Mouse (Mus musculus): ENCODE measurements around the gene Gm8909. TPM values are rescaled to one million over a fixed set of nuclear protein-coding genes. Genes with fewer than 3 reads are reported as not detected.
"Not testable (repeated sequence)": the region's sequence is repeated elsewhere in the genome, so short reads cannot be mapped to it uniquely, and the experiment has no call there.

Gm8909 gene
- 0.04 TPM in 1 of 2 replicates, not detected in the other for polyA plus RNA-seq (2012; rRNA removed)

DNA sequence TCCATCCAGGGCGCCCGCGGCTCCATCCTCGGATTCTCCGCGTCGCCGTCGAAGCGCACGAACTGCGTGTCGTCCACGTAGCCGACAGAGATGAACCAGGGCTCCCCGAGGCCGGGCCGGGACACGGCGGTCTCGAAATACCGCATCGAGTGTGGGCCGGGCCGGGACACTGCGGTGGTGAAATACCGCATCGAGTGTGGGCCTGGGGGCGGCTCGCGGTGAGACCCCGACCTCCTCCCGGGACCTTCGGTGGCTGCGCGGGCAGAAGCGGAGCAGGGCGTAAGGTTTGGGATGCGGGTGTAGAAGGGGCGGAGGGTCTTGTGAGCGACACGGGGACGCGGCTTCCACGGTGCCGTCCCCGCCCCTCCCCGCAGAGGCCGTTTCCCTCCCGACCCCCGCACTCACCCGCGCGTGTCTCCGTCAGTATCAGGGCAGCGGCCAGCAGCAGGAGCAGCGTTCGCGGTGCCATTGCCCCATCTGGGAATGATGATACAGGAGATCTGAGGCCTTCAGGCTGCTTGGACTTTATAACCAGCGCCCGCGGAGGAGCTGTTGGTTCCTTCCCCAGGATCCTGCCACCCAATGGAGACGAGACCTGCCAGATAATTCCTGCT, at the start of gene Gm8909:
Gene Gm8909, minus strand, starts transcription at position 499 of the 614 bp plus-strand sequence.
- DNase-seq (ENCODE audit: low spot score), result no peak

- DNase-seq (ENCODE audit: low spot score), result no peak
These were observed 47.2 kb upstream of the Gm8909 start for GRCm38 (mm10) chr17:36215586-36215985.

DNA sequence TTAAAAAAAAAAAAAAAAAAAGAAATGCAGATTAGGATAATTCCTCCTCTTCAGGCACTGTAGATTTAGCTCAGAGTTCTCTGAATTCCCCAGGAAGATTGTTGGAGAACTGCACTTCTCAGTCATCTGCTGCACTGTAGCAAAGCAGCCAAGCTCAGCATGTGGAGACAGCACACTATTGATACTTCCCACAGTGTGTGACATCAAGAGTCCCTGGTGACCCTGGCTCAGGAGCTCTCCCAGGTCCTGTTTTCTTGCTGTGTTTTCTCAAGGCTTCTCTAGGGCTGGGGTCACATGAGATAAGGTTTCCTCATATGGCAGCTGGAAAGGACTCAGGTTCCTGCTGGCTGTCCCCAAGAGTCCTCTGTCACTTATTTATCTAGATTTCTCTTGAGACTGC, 38.5 kb upstream of the Gm8909 start:
- DNase-seq (ENCODE audit: low spot score), result no peak

GRCm38 (mm10) chr17:36205862-36206261, 37.5 kb upstream of the Gm8909 start:
- no peak for DNase-seq (ENCODE audit: low spot score)

GRCm38 (mm10) chr17:36205456-36205855, 37.1 kb upstream of the Gm8909 start:
- DNase-seq (ENCODE audit: low spot score), result no peak

- no peak for DNase-seq (ENCODE audit: low spot score)
These were observed 33.5 kb upstream of the Gm8909 start for GRCm38 (mm10) chr17:36201851-36202250.

- DNase-seq (ENCODE audit: low spot score), result no peak
These were observed 30.0 kb upstream of the Gm8909 start for GRCm38 (mm10) chr17:36198317-36198716.

DNA sequence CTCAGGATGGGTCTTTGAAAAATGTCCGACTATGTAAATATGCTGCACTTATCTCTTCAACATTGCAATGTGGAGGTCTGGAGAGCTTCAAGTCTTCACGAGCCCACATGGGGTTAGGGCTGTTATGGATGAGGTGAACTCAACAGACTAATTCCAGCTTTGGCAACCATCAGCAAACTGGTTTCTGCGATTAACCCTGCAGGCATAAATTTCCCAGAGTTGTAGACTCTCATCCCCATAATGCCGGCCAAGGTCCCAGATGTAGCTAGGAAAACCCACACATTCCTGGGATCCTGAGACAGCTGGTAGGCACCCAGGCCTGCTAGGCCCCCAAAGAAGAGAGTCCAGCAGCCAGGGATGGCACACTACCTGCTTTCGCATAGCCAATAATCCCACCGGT, 26.1 kb upstream of the Gm8909 start:
- no peak for DNase-seq (ENCODE audit: low spot score)

- DNase-seq (ENCODE audit: low spot score), result no peak
These were observed 25.3 kb upstream of the Gm8909 start for GRCm38 (mm10) chr17:36193546-36194141.

- DNase-seq (ENCODE audit: low spot score), result no peak
These were observed 24.0 kb upstream of the Gm8909 start for GRCm38 (mm10) chr17:36192371-36192770.

DNA sequence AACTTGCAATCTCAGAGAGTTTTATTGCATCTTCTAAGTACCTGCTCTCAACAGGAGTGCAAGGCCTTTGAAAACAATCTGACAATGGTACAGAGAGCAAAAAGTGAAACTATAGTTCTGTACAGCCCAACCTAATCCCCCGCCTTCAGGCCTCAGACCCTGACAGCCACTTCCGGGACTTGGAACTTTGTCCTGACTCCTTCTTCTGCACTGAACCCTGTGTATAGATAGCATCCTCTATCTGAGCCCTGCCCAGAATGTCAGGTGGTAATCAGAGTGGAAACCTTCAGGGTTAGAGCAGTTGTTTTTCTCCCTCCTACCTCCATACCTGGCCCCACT, 21.8 kb upstream of the Gm8909 start, which contains the start of gene H2-T3:
Gene H2-T3, minus strand, starts transcription at position 119 of the 339 bp plus-strand sequence.
- DNase-seq (ENCODE audit: low spot score), result no peak

DNA sequence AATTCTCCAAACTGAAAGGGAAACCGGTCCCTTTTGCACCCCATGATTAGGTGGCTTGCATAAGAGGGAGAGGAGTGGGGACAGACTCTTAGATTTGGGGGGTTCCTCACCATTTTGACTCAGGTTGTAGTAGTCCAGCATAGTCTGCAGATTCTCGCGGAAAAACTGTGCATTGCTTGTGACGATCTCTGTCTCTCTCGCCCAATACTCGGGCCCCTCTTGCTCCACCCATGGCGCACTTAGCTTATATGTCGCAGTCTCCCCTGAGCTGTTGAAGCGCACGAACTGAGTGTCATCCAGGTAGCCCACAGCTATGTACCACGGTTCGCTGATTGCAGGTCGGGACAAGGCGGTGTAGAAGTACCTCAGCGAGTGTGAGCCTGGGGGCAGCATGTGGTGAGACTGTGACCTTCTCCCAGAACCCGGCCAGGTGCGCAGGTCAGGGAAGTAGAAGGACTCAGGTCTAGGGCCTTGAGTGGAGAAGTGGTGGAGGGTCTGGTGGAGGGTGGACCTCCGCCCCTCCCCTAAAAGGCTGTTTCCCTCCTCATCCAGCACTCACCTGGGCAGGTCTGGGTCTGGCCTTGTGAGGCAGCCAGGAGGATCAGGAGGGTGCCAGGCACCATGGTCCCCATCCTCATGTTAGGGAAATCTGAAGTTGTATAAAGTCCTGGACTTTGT, 21.3 kb upstream of the Gm8909 start:
- DNase-seq (ENCODE audit: low spot score), result no peak

- no peak for DNase-seq (ENCODE audit: low spot score)
These were observed 19.2 kb upstream of the Gm8909 start for GRCm38 (mm10) chr17:36187540-36187939.

DNA sequence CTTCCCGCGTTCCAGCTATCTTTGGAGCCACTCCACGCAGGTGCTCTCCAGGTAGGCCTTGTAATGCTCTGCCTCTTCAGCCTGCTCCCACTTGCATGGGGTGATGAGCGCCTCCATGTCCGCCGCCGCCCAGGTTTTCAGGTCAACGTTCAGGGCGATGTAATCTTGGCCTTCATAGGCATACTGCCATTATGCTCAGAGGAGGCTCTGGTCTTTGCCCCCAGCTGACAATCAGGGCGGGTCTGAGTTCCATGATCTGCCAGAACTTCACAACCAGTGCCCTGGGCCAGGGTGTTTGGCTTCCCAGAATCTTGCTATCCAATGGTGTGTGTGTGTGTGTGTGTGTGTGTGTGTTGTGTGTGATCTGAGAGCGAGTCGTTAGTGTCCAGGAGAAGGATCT, 13.9 kb upstream of the Gm8909 start:
- no peak for DNase-seq (ENCODE audit: low spot score)

DNA sequence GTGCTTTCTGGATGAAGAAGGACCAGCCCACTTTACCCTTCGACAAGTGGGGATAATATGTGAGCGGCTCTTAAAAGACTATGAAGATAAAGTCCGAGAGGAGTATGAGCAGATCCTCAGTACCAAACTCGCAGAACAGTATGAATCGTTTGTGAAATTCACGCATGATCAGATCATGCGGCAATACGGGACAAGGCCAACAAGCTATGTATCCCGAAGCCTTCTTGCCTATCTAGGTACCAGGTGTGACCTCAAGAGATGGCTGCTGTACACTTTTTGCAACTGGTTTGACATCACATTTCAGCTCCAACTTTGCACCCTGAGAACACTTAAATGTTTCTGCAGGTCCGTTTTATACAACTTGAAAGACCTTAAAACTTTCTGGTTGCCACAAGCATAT, 11.1 kb upstream of the Gm8909 start:
- DNase-seq (ENCODE audit: low spot score), result not testable (repeated sequence)

- DNase-seq (ENCODE audit: low spot score), result not testable (repeated sequence)
These were observed 10.6 kb upstream of the Gm8909 start for GRCm38 (mm10) chr17:36178938-36179337.

DNA sequence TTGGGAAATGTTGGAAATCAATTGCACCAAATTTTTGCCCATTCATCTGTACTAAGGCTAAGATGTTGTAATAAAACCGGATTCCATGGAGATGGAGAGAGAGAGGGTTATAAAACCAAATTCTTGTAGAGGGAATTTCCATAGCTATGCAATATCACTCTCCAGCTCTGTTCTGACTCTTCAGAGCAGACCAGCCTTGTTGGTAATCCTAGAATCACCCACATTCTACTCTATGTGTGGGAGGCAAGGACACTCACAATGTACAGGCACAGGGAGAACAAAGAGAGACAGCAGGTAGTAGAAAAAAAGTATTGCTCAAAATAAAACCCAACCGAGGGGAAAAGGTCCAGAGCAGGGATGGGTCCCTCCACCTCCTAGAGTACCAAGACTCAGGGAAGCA, 7.8 kb upstream of the Gm8909 start:
- not testable (repeated sequence) for DNase-seq (ENCODE audit: low spot score)

GRCm38 (mm10) chr17:36170287-36170814, 2.0 kb upstream of the Gm8909 start:
- no peak for DNase-seq (ENCODE audit: low spot score)

- no peak for DNase-seq (ENCODE audit: low spot score)
These were observed 1.4 kb upstream of the Gm8909 start for GRCm38 (mm10) chr17:36169753-36170152.

- DNase-seq (ENCODE audit: low spot score), result not testable (repeated sequence)
These were observed 757 bp upstream of the Gm8909 start for GRCm38 (mm10) chr17:36169094-36169493.

DNA sequence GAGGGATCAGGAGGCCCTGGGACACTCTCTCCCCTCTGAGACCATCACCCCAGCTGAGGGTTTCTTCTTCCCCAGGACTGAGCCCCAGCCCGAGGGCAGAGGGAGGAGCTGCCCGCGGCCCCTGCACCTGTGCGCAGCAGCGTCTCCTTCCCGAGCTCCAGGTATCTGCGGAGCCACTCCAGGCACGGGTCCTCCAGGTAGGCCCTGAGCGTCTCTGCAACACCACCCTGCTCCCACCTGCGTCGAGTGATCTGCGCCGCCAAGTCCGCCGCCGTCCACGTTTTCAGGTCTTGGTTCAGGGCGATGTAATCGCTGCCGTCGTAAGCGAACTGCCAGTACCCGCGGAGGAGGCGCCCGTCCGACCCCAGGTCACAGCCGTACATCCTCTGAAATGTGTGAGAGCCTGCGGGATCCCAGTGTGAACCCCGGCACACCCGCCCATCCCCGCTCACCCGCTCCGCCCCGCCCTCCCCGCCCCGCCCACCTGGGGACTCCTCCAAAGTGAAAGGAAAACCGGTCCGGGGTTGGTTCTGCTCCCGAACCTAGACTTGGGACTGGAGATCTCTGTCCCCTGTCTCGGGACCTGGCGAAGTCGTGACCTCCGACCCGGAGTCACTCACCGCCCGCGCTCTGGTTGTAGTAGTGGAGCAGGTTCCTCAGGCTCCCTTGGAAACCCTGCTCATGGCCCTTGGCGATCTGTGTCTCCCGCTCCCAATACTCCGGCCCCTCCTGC, 865 bp downstream of the Gm8909 start:
- DNase-seq (ENCODE audit: low spot score), result no peak

DNA sequence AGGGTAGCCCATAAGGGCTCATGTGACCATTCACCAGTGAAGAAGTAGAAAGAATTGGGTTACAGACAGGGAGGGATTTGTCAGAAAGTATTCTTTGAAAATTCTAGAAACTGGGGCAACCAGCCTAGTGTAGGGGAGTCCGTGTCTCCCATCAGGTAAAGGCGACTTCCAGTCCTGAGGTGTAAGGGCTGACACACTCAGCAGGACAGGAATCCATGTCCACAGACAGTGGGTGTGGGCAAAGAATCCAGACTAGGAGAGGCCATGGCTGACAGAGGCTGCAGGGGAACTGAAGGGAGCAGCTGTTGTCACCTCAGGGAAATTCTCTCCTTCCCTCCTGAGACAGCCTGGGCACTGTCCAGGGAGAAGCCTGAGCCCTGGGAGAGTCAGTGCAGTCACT, 1.4 kb downstream of the Gm8909 start:
- not testable (repeated sequence) for DNase-seq (ENCODE audit: low spot score)

Measured in urinary bladder, adult 2 months (tissue).